Mouse (Mus musculus): ENCODE data around the gene Gm12830. TPM values are rescaled to one million over a fixed set of nuclear protein-coding genes. Genes with fewer than 3 reads are reported as not detected.

Gm12830 gene
- polyA plus RNA-seq (2015; fragmentation: Nextera tagmentation; extraction: Ambion mirVana), result not detected in 2 replicates

GRCm38 (mm10) chr4:114821567-114822192 is at the start of gene Gm12830:
TSS of gene Gm12830 (plus strand) at chr4:114821722.
- Histone ChIP-seq H3K4me2 (ENCODE audit: low read length) (peak within 1 kb of the TSS; percentile 80), H3K36me3 (ENCODE audit: control insufficient read depth, insufficient read depth) (no peaks in the 10 kb centered on the region), H3K9me3 (ENCODE audit: control insufficient read depth, low read length) (no peaks in the 10 kb centered on the region), H3K27ac (ENCODE audit: low read length) (peak within 1 kb of the TSS; percentile 28), H3K4me1 (replicated peaks; ENCODE audit: control insufficient read depth, insufficient read depth, low read length) (peaks cover 22% of the 10 kb centered on the region), H3K27me3 (replicated peaks; ENCODE audit: control insufficient read depth, insufficient read depth, low read length) (peaks cover 38% of the 10 kb centered on the region), H3K9ac (replicated peaks; ENCODE audit: low read depth, low read length) (peak within 1 kb of the TSS; percentile 61), H3K4me3 (replicated peaks; ENCODE audit: low read length) (peak within 1 kb of the TSS; percentile 54)
- ATAC-seq, result peak; percentile 68
- WGBS, result 1% methylated on average over 51 of the region's 51 CpGs

- H3K9ac ChIP-seq (replicated peaks; ENCODE audit: low read depth, low read length), result no peak overlapping the region
- H3K9me3 ChIP-seq (ENCODE audit: control insufficient read depth, low read length), result no peaks in the 10 kb centered on the region
- H3K4me1 ChIP-seq (replicated peaks; ENCODE audit: control insufficient read depth, insufficient read depth, low read length), result 0 out of 2 replicates have a peak, but pooled peaks cover 3% of the 10 kb centered on the region
- no peaks in the 10 kb centered on the region for H3K27me3 ChIP-seq (replicated peaks; ENCODE audit: control insufficient read depth, insufficient read depth, low read length)
- H3K4me2 ChIP-seq (ENCODE audit: low read length), result no peak overlapping the region
- no peaks in the 10 kb centered on the region for H3K36me3 ChIP-seq (ENCODE audit: control insufficient read depth, insufficient read depth)
- ATAC-seq, result no peak
- H3K27ac ChIP-seq (ENCODE audit: low read length), result no peak overlapping the region
- no peak overlapping the region for H3K4me3 ChIP-seq (replicated peaks; ENCODE audit: low read length)
- WGBS, result 86% methylated on average over 1 of the region's 1 CpGs
These were observed 48.2 kb upstream of the Gm12830 start for GRCm38 (mm10) chr4:114773316-114773715.

DNA sequence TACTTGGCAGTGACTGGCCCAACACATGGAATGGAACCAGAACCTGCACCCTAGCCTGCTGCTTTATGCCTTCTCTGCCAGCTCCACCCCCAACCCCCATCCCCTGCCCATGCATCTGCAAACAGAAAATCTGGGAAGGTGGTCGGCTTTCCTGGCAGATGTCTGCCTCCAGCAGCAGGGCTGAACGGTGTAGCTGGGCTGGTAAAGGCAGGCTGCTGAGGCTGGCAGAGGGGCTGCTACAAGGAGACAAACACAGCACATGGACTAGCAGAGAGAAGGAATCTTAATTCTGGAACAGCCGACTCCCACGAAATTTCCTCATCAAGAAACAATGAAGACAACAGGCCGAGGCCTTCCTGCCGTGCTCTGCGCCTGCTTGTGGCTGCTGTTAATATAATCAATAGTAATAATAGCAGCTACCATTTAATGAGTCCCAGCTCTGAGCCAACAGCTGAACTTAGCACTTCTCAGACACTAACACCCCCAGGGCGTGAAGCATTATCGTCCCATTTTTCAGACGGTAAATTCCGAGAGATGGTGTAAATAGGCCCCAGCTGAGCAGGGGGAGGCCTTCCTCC is 43.8 kb upstream of the Gm12830 start:
- 42% methylated on average over 11 of the region's 11 CpGs for WGBS
- Histone ChIP-seq H3K4me1 (replicated peaks; ENCODE audit: control insufficient read depth, insufficient read depth, low read length) (peaks cover 6% of the 10 kb centered on the region; the same call in 1 of the 2 replicates), H3K27ac (ENCODE audit: low read length) (no peak overlapping the region), H3K36me3 (ENCODE audit: control insufficient read depth, insufficient read depth) (no peaks in the 10 kb centered on the region), H3K4me2 (ENCODE audit: low read length) (no peak overlapping the region), H3K27me3 (replicated peaks; ENCODE audit: control insufficient read depth, insufficient read depth, low read length) (0 out of 2 replicates have a peak, but pooled peaks cover 2% of the 10 kb centered on the region), H3K9ac (replicated peaks; ENCODE audit: low read depth, low read length) (no peak overlapping the region), H3K4me3 (replicated peaks; ENCODE audit: low read length) (no peak overlapping the region), H3K9me3 (ENCODE audit: control insufficient read depth, low read length) (no peaks in the 10 kb centered on the region)
- peak; percentile 33; the same call in 1 of the 2 replicates for ATAC-seq

- 60% methylated on average over 7 of the region's 7 CpGs for WGBS
- Histone ChIP-seq H3K27me3 (replicated peaks; ENCODE audit: control insufficient read depth, insufficient read depth, low read length) (0 out of 2 replicates have a peak, but pooled peaks cover 2% of the 10 kb centered on the region), H3K4me2 (ENCODE audit: low read length) (no peak overlapping the region), H3K4me3 (replicated peaks; ENCODE audit: low read length) (no peak overlapping the region), H3K27ac (ENCODE audit: low read length) (no peak overlapping the region), H3K36me3 (ENCODE audit: control insufficient read depth, insufficient read depth) (no peaks in the 10 kb centered on the region), H3K4me1 (replicated peaks; ENCODE audit: control insufficient read depth, insufficient read depth, low read length) (peaks cover 6% of the 10 kb centered on the region; the same call in 1 of the 2 replicates), H3K9me3 (ENCODE audit: control insufficient read depth, low read length) (no peaks in the 10 kb centered on the region), H3K9ac (replicated peaks; ENCODE audit: low read depth, low read length) (no peak overlapping the region)
- ATAC-seq, result no peak
These were observed 42.6 kb upstream of the Gm12830 start for GRCm38 (mm10) chr4:114778716-114779474.

- no peak overlapping the region for H3K9ac ChIP-seq (replicated peaks; ENCODE audit: low read depth, low read length)
- 0 out of 2 replicates have a peak, but pooled peaks cover 2% of the 10 kb centered on the region for H3K27me3 ChIP-seq (replicated peaks; ENCODE audit: control insufficient read depth, insufficient read depth, low read length)
- H3K4me3 ChIP-seq (replicated peaks; ENCODE audit: low read length), result no peak overlapping the region
- H3K4me1 ChIP-seq (replicated peaks; ENCODE audit: control insufficient read depth, insufficient read depth, low read length), result peaks cover 6% of the 10 kb centered on the region; the same call in 1 of the 2 replicates
- H3K27ac ChIP-seq (ENCODE audit: low read length), result no peak overlapping the region
- ATAC-seq, result no peak
- WGBS, result 25% methylated on average over 5 of the region's 5 CpGs
- H3K36me3 ChIP-seq (ENCODE audit: control insufficient read depth, insufficient read depth), result no peaks in the 10 kb centered on the region
- H3K9me3 ChIP-seq (ENCODE audit: control insufficient read depth, low read length), result no peaks in the 10 kb centered on the region
- no peak overlapping the region for H3K4me2 ChIP-seq (ENCODE audit: low read length)
These were observed 42.1 kb upstream of the Gm12830 start for GRCm38 (mm10) chr4:114779475-114779757.

- Histone ChIP-seq H3K9ac (replicated peaks; ENCODE audit: low read depth, low read length) (no peak overlapping the region), H3K9me3 (ENCODE audit: control insufficient read depth, low read length) (no peaks in the 10 kb centered on the region), H3K27ac (ENCODE audit: low read length) (no peak overlapping the region), H3K36me3 (ENCODE audit: control insufficient read depth, insufficient read depth) (no peaks in the 10 kb centered on the region), H3K4me1 (replicated peaks; ENCODE audit: control insufficient read depth, insufficient read depth, low read length) (peaks cover 6% of the 10 kb centered on the region; the same call in 1 of the 2 replicates), H3K4me2 (ENCODE audit: low read length) (no peak overlapping the region), H3K27me3 (replicated peaks; ENCODE audit: control insufficient read depth, insufficient read depth, low read length) (0 out of 2 replicates have a peak, but pooled peaks cover 2% of the 10 kb centered on the region), H3K4me3 (replicated peaks; ENCODE audit: low read length) (no peak overlapping the region)
- no peak for ATAC-seq
- 74% methylated on average over 17 of the region's 17 CpGs for WGBS
These were observed 41.6 kb upstream of the Gm12830 start for GRCm38 (mm10) chr4:114779758-114780546.

GRCm38 (mm10) chr4:114782851-114783250 is 38.7 kb upstream of the Gm12830 start:
- H3K9ac ChIP-seq (replicated peaks; ENCODE audit: low read depth, low read length), result no peak overlapping the region
- no peak overlapping the region for H3K4me3 ChIP-seq (replicated peaks; ENCODE audit: low read length)
- no peaks in the 10 kb centered on the region for H3K9me3 ChIP-seq (ENCODE audit: control insufficient read depth, low read length)
- H3K27ac ChIP-seq (ENCODE audit: low read length), result no peak overlapping the region
- H3K4me2 ChIP-seq (ENCODE audit: low read length), result no peak overlapping the region
- WGBS, result 79% methylated on average over 7 of the region's 7 CpGs
- no peaks in the 10 kb centered on the region for H3K36me3 ChIP-seq (ENCODE audit: control insufficient read depth, insufficient read depth)
- 0 out of 2 replicates have a peak, but pooled peaks cover 2% of the 10 kb centered on the region for H3K27me3 ChIP-seq (replicated peaks; ENCODE audit: control insufficient read depth, insufficient read depth, low read length)
- H3K4me1 ChIP-seq (replicated peaks; ENCODE audit: control insufficient read depth, insufficient read depth, low read length), result peaks cover 3% of the 10 kb centered on the region; the same call in 1 of the 2 replicates
- ATAC-seq, result no peak

DNA sequence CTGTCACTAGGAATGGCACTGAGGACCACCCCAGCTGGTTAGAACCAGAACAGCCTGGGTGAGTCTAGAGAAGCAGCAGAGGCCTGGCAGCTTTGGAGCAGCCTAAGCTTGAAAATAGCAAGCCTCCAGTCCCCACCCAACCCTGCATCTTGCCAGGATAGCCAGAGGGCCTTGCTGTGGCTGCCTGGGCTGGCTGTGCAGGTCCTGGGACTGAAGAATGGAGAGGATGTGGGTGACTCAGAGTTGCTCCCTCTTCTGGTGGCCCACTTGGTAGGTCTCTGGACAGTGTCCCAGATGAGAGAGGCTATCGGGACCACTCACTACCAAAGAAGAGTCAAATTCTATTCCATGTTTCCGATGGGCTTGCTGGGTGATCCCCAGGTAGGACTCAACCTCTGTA is 36.8 kb upstream of the Gm12830 start:
- 96% methylated on average over 2 of the region's 2 CpGs for WGBS
- no peak overlapping the region for H3K4me3 ChIP-seq (replicated peaks; ENCODE audit: low read length)

More for the DNA sequence above, 36.8 kb upstream of the Gm12830 start:
- Histone ChIP-seq H3K36me3 (ENCODE audit: control insufficient read depth, insufficient read depth) (no peaks in the 10 kb centered on the region), H3K9ac (replicated peaks; ENCODE audit: low read depth, low read length) (no peak overlapping the region), H3K27me3 (replicated peaks; ENCODE audit: control insufficient read depth, insufficient read depth, low read length) (peaks cover 2% of the 10 kb centered on the region; the same call in 1 of the 2 replicates), H3K9me3 (ENCODE audit: control insufficient read depth, low read length) (no peaks in the 10 kb centered on the region), H3K27ac (ENCODE audit: low read length) (no peak overlapping the region), H3K4me1 (replicated peaks; ENCODE audit: control insufficient read depth, insufficient read depth, low read length) (no peaks in the 10 kb centered on the region), H3K4me2 (ENCODE audit: low read length) (no peak overlapping the region)
- no peak for ATAC-seq
